Mouse (Mus musculus): ENCODE measurements around the gene Cers6.
A peak's percentile ranks its signal among the peaks of the same experiment; 100 is the strongest.

Gene Cers6

GRCm38 (mm10) chr2:69061910-69062689, 200.9 kb downstream of the Cers6 start:
- no peak for DNase-seq (ENCODE audit: low spot score in 2 of 2)

GRCm38 (mm10) chr2:69064759-69065158, 203.5 kb downstream of the Cers6 start:
- DNase-seq (ENCODE audit: low spot score in 2 of 2), result no peak

DNA sequence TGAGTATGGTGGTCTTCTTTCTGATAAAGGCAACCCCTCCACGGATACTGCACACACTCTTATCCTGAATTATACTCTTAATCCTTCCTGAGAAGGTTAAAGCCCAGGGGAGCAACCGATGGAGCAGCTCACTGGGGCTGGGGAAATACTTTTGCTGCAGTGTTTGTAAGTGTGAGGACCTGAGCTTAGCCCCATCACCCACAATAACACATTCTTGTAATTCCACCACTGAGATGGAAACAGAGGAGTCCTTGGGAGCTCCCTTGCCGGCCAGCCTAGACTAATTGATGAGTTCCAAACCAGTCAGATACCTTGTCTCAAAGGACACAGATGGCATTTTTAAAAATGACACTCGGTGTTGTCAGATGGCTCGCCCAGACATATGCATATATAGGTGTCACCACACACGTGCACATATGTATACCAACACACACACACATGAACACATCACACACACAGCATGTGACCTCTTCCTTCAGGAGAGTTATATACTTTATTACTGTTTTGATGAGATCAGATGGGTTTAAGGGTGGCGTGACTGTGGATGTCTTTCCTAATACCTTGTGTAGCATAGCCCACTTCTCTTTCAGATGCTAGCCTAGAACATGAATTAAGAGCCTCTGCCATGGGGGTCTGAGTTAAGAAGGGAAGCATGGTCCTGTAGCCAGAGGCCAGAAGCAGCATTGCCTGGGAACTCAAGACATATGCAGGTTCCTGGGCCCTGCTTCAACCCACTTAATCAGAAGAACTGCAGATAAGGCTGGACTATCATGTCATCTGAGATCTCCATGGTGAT, 210.4 kb downstream of the Cers6 start:
- DNase-seq (ENCODE audit: low spot score in 2 of 2), result no peak

GRCm38 (mm10) chr2:69077189-69077588, 215.9 kb downstream of the Cers6 start:
- no peak for DNase-seq (ENCODE audit: low spot score in 2 of 2)

DNA sequence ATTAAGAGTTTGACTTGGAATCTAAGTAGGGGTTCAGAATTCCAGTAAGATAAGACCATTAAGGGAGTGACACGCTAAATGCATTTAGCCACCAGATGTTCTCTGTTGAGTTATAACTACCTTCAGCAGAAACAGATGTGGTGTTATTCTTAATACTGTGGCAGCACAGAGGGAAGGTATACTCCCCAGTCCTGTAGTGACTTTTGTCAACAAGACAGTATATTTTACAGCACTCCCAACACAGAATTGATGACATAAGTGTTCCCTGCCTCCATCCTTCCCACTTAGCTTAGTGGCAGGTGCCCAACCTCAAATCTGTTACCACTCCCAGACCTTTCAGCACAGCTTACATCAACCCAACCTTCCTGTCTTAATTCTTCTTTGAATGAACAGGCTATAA, 219.5 kb downstream of the Cers6 start:
- no peak for DNase-seq (ENCODE audit: low spot score in 2 of 2)

DNA sequence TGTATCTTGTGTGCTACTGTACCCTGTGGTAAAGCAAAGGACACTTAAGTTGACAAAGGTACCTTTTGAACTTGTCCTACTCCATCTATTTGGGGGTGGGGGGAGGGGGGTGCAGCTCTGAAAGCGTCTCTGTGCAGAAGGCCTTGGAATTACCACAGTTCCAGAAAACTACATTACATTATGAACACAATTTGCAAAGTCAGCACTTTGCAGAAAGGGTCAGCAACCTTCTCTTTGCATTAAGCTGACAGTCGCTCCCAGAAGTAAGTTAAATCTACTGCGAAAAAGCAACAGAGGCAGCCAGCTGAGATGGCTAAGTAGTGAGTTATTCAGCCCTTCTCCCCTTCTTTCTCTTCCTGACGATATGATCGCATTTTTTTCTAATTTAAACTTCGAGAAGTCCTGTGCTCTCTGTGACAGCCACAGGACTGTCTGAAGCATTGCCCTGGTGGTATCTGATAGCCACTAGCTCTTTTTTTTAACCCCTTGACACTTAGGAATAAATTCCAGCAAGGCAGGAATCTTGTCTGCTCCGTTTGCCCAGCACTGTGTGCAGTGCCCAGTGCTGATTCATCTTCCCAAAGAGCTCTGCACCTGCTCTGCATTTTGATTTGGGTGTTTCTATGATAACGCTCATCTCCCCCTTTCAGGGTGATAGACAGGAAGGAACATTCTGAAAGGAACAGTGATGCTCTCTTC, 221.4 kb downstream of the Cers6 start:
- DNase-seq (ENCODE audit: low spot score in 2 of 2), result no peak

GRCm38 (mm10) chr2:69083198-69083509, 221.9 kb downstream of the Cers6 start:
- no peak for DNase-seq (ENCODE audit: low spot score in 2 of 2)

- no peak for DNase-seq (ENCODE audit: low spot score in 2 of 2)
Observed at GRCm38 (mm10) chr2:69084416-69084815, 223.2 kb downstream of the Cers6 start.

DNA sequence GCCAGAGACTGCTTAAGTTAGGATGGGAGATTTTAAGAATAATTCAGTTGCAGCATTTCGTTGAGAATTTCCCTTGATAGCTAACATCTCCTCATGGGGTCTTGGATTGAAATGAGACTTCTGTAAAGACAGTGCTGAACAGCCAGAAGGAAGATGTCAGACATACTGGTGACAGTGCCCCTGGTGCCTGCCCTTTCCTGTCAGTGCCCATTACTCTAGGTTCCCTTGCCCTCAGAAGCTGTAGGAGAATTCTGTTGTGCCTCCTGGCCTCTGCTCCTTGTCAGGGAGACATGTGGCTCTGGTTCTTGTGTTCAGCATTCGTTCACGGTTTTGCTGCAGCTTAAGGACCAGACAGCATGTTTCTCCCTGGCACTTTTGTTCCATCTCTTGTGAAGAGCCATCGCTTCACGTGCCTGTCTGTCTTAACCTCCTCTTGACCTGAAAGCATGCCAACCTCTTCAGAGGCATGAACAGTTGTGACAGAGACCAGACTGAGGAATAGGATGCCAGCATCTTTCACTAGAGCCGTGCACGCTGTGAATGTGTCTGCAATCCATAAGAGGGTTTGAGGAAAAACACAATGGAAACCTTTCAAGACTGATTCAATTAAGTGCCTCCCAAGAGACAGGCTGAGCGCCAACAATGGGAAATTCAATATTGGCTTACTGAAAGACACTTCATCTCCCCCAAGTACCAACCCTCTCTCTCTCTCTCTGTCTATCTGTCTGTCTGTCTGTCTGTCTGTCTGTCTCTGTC, 225.4 kb downstream of the Cers6 start:
- DNase-seq (ENCODE audit: low spot score in 2 of 2), result no peak

DNA sequence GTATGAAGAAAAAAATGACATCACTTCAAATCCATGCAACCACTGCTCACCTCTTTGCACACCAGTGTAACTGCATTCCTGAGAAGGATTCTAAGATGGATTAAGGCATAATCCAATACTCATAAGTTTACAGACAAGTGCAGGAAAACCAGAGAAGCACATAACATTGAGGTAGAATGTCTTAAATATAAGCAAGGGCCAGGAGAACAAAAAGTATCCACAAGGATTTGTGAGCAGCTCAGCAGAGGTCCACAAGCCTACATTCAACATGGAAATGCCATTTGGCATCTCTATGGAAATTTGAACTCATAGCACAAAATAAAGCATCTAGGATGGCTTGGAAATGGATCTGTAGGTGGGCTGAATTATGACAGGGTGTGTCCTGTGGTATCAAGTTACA, 234.6 kb downstream of the Cers6 start:
- DNase-seq (ENCODE audit: low spot score in 2 of 2), result no peak

GRCm38 (mm10) chr2:69096821-69097220, 235.6 kb downstream of the Cers6 start:
- peak in 1 of 2 experiments; percentile 29 for DNase-seq (ENCODE audit: low spot score in 2 of 2)

GRCm38 (mm10) chr2:69097526-69097925, 236.3 kb downstream of the Cers6 start:
- DNase-seq (ENCODE audit: low spot score in 2 of 2), result no peak

DNA sequence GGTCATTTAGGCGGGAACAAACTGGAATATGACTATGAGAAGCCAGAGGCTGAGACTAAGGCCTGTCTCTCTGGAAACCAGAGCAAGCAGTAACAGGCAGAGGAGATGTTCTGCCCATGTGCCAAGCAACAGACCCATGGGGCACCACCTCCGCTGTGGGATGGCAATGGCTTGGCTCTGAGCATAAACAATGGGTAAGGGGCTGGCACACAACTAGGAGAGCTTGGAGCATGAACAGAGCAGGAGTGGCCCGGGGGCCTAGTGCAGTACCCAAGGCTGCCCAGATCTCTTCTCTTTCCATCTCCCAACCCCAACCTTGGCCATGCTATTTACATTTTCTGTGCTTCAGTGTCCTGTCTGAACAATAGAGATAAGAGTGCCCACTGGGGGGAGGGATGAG, 237.5 kb downstream of the Cers6 start:
- DNase-seq (ENCODE audit: low spot score in 2 of 2), result no peak

DNA sequence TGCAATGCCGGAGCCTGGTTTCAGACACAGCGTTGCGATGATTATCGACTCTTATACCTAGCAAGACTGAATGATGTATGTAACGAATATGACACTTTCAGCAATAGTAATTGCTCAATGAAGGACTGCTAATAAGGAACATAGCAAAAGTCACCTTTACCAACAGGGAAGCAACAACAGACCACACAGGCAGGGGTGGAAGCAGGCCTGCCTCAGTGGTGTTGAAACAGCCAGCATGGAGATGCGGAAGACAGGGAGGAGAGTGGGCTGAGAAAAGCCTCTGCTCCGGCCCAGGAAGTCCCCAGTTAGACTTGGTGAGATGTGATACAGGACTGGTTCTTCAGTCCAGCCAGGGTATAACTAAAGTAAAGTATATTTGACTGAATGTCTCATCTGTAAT, 237.9 kb downstream of the Cers6 start:
- no peak for DNase-seq (ENCODE audit: low spot score in 2 of 2)

DNA sequence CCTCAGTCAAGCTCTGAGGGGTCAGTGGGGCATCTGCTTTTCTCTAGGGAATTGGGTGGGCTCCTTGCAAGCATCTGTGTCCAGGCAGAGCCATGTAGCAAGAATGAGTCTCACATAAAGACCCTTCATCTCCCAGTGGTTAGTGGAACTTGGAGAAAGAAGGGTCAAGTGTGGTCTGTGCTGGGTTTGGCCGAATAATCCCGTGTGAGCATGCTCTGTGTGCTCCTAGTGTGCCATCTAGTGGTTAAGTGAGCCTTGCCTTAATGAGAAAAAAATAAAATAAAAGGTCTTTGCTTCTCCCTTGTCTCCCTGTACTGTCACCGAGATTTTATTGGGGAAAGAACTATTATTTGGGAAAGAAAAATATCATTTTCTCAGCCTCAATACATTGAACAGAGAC, 239.5 kb downstream of the Cers6 start:
- no peak for DNase-seq (ENCODE audit: low spot score in 2 of 2)

DNA sequence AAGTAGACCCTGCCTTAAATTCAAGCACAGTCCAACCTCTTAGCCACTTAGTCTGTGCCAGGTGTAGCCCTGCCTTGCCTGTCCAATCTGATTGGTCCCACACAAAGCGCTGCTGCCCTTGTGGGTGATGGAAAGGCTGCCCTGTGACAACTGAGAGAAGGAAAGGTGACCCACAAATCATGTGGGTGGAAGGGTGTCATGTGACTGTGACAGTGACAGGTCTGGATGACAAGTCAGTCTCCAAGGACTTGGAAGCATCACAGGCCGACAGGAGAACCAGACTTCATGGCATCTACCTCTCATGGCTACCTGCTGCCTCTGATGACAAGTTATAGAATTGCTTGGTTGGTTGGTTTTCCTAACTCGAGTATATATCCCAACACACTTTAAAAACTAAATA, 242.3 kb downstream of the Cers6 start:
- no peak for DNase-seq (ENCODE audit: low spot score in 2 of 2)

DNA sequence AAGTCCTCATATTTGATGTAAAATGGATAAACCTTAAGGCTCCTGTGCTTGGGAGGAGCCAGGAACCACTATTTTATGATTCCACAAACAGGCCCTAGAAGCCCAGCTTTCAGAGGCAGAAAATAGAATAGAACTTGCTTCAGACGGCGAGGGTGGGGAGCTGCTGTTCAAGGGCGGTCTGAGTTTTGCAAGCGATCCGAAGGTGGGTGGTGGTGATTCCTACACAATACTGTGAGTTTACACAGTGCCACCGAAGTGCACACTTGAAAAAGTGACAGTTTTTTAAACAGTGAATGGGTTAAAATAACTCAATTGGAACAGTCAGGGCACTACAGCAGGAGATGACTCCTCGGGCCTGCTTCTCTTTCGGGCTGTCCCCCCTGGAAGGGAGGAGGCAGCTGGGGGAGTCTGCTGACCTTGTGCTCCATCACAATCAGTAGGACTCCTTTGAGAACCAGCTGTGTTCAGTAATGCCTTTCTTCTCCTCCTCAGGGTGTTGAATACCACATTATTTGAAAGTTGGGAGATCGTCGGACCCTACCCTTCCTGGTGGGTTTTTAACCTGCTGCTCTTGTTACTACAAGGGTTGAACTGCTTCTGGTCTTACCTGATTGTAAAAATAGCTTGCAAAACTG, 243.4 kb downstream of the Cers6 start:
- peak in 1 of 2 experiments; percentile 60 for DNase-seq (ENCODE audit: low spot score in 2 of 2)

GRCm38 (mm10) chr2:69109246-69109645, 248.0 kb downstream of the Cers6 start:
- DNase-seq (ENCODE audit: low spot score in 2 of 2), result no peak

DNA sequence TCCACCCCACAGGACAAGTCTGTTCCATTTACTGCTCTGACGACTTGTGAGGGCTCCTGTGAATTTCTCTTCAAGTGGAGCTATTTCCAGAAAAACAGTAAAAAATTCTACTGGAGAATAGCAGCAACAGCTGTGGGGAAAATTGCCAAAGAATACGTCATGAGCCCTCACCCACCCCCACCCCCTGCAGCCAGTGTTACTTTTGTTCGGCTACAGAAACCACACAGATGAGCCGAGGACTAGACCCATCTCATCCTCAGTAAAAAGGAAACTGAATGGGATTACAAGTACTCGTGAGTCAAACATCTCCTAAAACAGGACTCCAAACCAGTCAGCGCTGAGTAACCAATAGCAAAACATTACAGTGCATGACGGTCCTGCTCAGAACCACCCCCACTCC, 248.5 kb downstream of the Cers6 start:
- no peak for DNase-seq (ENCODE audit: low spot score in 2 of 2)

- DNase-seq (ENCODE audit: low spot score in 2 of 2), result no peak
Observed at GRCm38 (mm10) chr2:69112609-69113008, 251.4 kb downstream of the Cers6 start.

GRCm38 (mm10) chr2:69113829-69114547, 252.7 kb downstream of the Cers6 start:
- no peak for DNase-seq (ENCODE audit: low spot score in 2 of 2)
